Mouse (Mus musculus) hindbrain, embryonic 10.5 days (tissue): ENCODE results near the gene Gm4201. TPM values are rescaled to one million over a fixed set of nuclear protein-coding genes. Genes with fewer than 3 reads are reported as not detected.
"Not testable (repeated sequence)": the region's sequence is repeated elsewhere in the genome, so short reads cannot be mapped to it uniquely, and the experiment has no call there.

Experiments
- DNase-seq: peaks from one replicate; pipeline ENCODE4 v3.0.0-alpha.2; 2017; ENCODE audit warnings: low spot score
- H3K27ac ChIP-seq: fragments of 300-500 bp; sonication (generic); 2 replicates; pipeline ENCODE4 v1.5.1; 2016; ENCODE audit warnings: mild to moderate bottlenecking, moderate library complexity
- H3K27me3 ChIP-seq: fragments of 300-500 bp; sonication (generic); 2 replicates; pipeline ENCODE4 v1.6.1; 2016; ENCODE audit warnings: mild to moderate bottlenecking; ENCODE audit not compliant: poor library complexity, insufficient read depth, severe bottlenecking
- H3K36me3 ChIP-seq: fragments of 300-500 bp; sonication (generic); 2 replicates; pipeline ENCODE4 v1.6.1; 2016; ENCODE audit warnings: mild to moderate bottlenecking, moderate library complexity
- H3K4me1 ChIP-seq: fragments of 300-500 bp; sonication (generic); replicated peaks from 2 replicates; pipeline ENCODE4 v1.6.1; 2016; ENCODE audit warnings: mild to moderate bottlenecking
- H3K4me3 ChIP-seq: fragments of 300-500 bp; sonication (generic); 2 replicates; pipeline ENCODE4 v1.5.1; 2016; ENCODE audit warnings: mild to moderate bottlenecking, moderate library complexity
- H3K9me3 ChIP-seq: fragments of 300-500 bp; sonication (generic); 2 replicates; pipeline ENCODE4 v1.6.1; 2016; ENCODE audit warnings: mild to moderate bottlenecking, moderate library complexity
- WGBS: fragments of 180-500 bp; shearing (Covaris S2); methylation state at CpG from one replicate; pipeline ENCODE4 v1.1.7; 2016; 5-methylcytosine and 5-hydroxymethylcytosine counted together
- polyA plus RNA-seq: library from polyadenylated mRNA; unstranded; fragments of >200 nt; fragmentation: Nextera tagmentation; extraction: Ambion mirVana; gene quantifications from 2 replicates; pipeline ENCODE4 v1.2.1, GENCODE M21; 2016

Gene Gm4201
- polyA plus RNA-seq = not detected in 2 replicates

- H3K4me3 ChIP-seq, H3K9me3 ChIP-seq, H3K36me3 ChIP-seq, H3K27me3 ChIP-seq, H3K4me1 ChIP-seq, H3K27ac ChIP-seq, DNase-seq: not testable (repeated sequence)
- WGBS = no CpG with 5 or more reads among the region's 3 CpGs
Observed at GRCm38 (mm10) chr7:22565243-22565642, at the start of gene Gm4201. Gm4201 (minus strand) TSS chr7:22565343.

GRCm38 (mm10) chr7:22588027-22588426 is 22.9 kb upstream of the Gm4201 start, which contains the start of gene Gm4565:
Gm4565 (minus strand) TSS chr7:22588127.
- not testable (repeated sequence) for H3K27ac ChIP-seq, H3K9me3 ChIP-seq, H3K4me3 ChIP-seq, H3K27me3 ChIP-seq, DNase-seq, H3K36me3 ChIP-seq, H3K4me1 ChIP-seq
- WGBS = 85% methylated on average over 2 of the region's 4 CpGs

- not testable (repeated sequence) for H3K27ac ChIP-seq, H3K9me3 ChIP-seq, DNase-seq, H3K27me3 ChIP-seq, H3K4me1 ChIP-seq, H3K4me3 ChIP-seq, H3K36me3 ChIP-seq
- WGBS = no CpG with 5 or more reads among the region's 1 CpGs
Observed at GRCm38 (mm10) chr7:22534787-22535186, 30.4 kb downstream of the Gm4201 start, which contains the start of gene Gm8677. Gm8677 (minus strand) TSS chr7:22534887.

GRCm38 (mm10) chr7:22522667-22523066 is 42.5 kb downstream of the Gm4201 start, which contains the start of gene Vmn1r152:
Vmn1r152 (plus strand) TSS chr7:22522967.
- not testable (repeated sequence) for DNase-seq, H3K27ac ChIP-seq, H3K4me3 ChIP-seq, H3K36me3 ChIP-seq, H3K9me3 ChIP-seq, H3K4me1 ChIP-seq, H3K27me3 ChIP-seq
- no CpG with 5 or more reads among the region's 3 CpGs for WGBS

Other genes with a start within 250 kb of the Gm4201 start
- not detected in 2 replicates for gene Gm4187, start 235.6 kb downstream of the Gm4201 start, polyA plus RNA-seq
- gene Gm8660, start 194.3 kb downstream of the Gm4201 start, polyA plus RNA-seq = not detected in 2 replicates
- gene Vmn1r148, start 151.8 kb downstream of the Gm4201 start, polyA plus RNA-seq = not detected in 2 replicates
- not detected in 2 replicates for gene Vmn1r149, start 127.1 kb downstream of the Gm4201 start, polyA plus RNA-seq
- not detected in 2 replicates for gene Gm10665, start 101.3 kb downstream of the Gm4201 start, polyA plus RNA-seq
- not detected in 2 replicates for gene Vmn1r151, start 65.7 kb downstream of the Gm4201 start, polyA plus RNA-seq
- gene Vmn1r152, start 42.4 kb downstream of the Gm4201 start, polyA plus RNA-seq = not detected in 2 replicates
- gene Gm8677, start 30.5 kb downstream of the Gm4201 start, polyA plus RNA-seq = not detected in 2 replicates
- not detected in 2 replicates for gene Gm4565, start 22.8 kb upstream of the Gm4201 start, polyA plus RNA-seq
- gene Vmn1r155, start 92.7 kb upstream of the Gm4201 start, polyA plus RNA-seq = not detected in 2 replicates
- gene Gm8693, start 127.0 kb upstream of the Gm4201 start, polyA plus RNA-seq = not detected in 2 replicates
- not detected in 2 replicates for gene Gm4567, start 154.4 kb upstream of the Gm4201 start, polyA plus RNA-seq
- not detected in 2 replicates for gene Vmn1r157, start 196.4 kb upstream of the Gm4201 start, polyA plus RNA-seq
- not detected in 2 replicates for gene Vmn1r158, start 225.4 kb upstream of the Gm4201 start, polyA plus RNA-seq